In the genomic region with DNA sequence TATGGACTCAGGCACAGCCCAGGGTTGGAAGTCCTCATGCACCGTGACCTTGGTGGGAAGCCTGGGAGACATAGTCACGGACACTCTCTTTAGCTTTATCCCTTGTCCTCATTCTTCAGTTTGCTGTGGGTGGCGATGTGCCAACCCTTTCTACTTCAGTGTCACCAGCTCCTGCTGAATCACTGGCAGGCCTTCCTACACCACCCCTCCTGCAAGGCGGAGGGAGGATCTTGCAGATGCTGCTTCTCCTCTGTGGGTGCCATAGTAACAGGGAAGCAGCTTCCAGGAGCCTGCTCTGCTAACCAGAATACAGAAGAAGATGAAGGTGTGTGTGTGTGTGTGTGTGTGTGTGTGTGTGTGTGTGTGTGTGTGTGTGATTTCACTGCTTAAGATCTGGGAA, we compare ENCODE assay signal across 9 mouse cellular contexts. TPM values are rescaled to one million over a fixed set of nuclear protein-coding genes. Genes with fewer than 3 reads are reported as not detected.
DNase-seq lines count a peak whose midpoint lies in the region; ATAC-seq and TF ChIP-seq lines count a peak whose summit lies in the region.
"Had no signal": no experiment of that assay in that cellular context is flagged by ENCODE, and none has a peak within 500 bp of the region (broad histone marks: within the 10 kb centered on the region; RNA-seq: fewer than 3 reads in every experiment).

No protein-coding gene starts in this region.

- peak overlapping the region; percentile 69 for H3K27ac ChIP-seq in forebrain, postnatal 0 days (ENCODE audit: low read depth, low read length)
- H3K27ac ChIP-seq in left cerebral cortex, adult 2 months: no peak overlapping the region; the same call in 1 of the 2 replicates
- H3K27ac ChIP-seq in heart, embryonic 11.5 days (ENCODE audit: low read depth, low read length): no peak overlapping the region
- H3K27ac ChIP-seq in heart, embryonic 12.5 days (ENCODE audit: poor library complexity, severe bottlenecking): no peak overlapping the region
- H3K27ac ChIP-seq: neural tube, embryonic 13.5 days had no signal

- H3K4me2 ChIP-seq in forebrain, postnatal 0 days (ENCODE audit: low read depth): no peak overlapping the region
- no peak overlapping the region for H3K4me2 ChIP-seq in heart, embryonic 11.5 days
- no peak overlapping the region for H3K4me2 ChIP-seq in heart, embryonic 12.5 days
- H3K4me2 ChIP-seq: neural tube, embryonic 13.5 days had no signal

- no peak overlapping the region for H3K4me3 ChIP-seq in forebrain, postnatal 0 days (ENCODE audit: low read depth, low read length)
- no peak overlapping the region for H3K4me3 ChIP-seq in left cerebral cortex, adult 2 months
- H3K4me3 ChIP-seq in heart, embryonic 11.5 days (ENCODE audit: low read depth, low read length): no peak overlapping the region
- H3K4me3 ChIP-seq in heart, embryonic 12.5 days: no peak overlapping the region
- H3K4me3 ChIP-seq: neural tube, embryonic 13.5 days had no signal

- peak; percentile 41 to 47 for DNase-seq in cerebellum, postnatal 10 days
- no peak for DNase-seq in cerebellum, adult 8-10 months
- peak; percentile 48 for DNase-seq in 3134 (ENCODE audit: extremely low read depth, insufficient read length, low spot score)
- DNase-seq in forebrain, postnatal 0 days: peak; percentile 62
- peak; percentile 76 to 82 for DNase-seq in left cerebral cortex, adult 2 months (ENCODE audit: extremely low spot score in 1 of 2, low spot score in 2 of 2)
- DNase-seq in kidney, adult 18-20 months: no peak

- 35% methylated on average over 4 of the region's 4 CpGs for WGBS in forebrain, postnatal 0 days
- WGBS in heart, embryonic 11.5 days (ENCODE audit: insufficient replicate concordance): 65% methylated on average over 4 of the region's 4 CpGs
- WGBS in heart, embryonic 12.5 days: 54% methylated on average over 4 of the region's 4 CpGs

- ATAC-seq in forebrain, postnatal 0 days: peak; percentile 89
- ATAC-seq in heart, embryonic 11.5 days (replicated peaks; ENCODE audit: insufficient number of reproducible peaks, low FRiP score, low TSS enrichment): no peak
- no peak for ATAC-seq in heart, embryonic 12.5 days (ENCODE audit: insufficient number of reproducible peaks, low FRiP score)

- no peaks in the 10 kb centered on the region for H3K9me3 ChIP-seq in forebrain, postnatal 0 days (ENCODE audit: low read length)
- no peaks in the 10 kb centered on the region for H3K9me3 ChIP-seq in heart, embryonic 11.5 days (replicated peaks; ENCODE audit: control insufficient read depth, low read length)
- H3K9me3 ChIP-seq in heart, embryonic 12.5 days (replicated peaks): no peaks in the 10 kb centered on the region
- H3K9me3 ChIP-seq: neural tube, embryonic 13.5 days had no signal

- H3K4me1 ChIP-seq in forebrain, postnatal 0 days (ENCODE audit: insufficient read depth): no peaks in the 10 kb centered on the region
- no peaks in the 10 kb centered on the region for H3K4me1 ChIP-seq in heart, embryonic 11.5 days (ENCODE audit: control insufficient read depth, insufficient read depth, low read length)
- H3K4me1 ChIP-seq in heart, embryonic 12.5 days (replicated peaks): peaks cover 5% of the 10 kb centered on the region; the same call in 1 of the 2 replicates
- H3K4me1 ChIP-seq: neural tube, embryonic 13.5 days had no signal

- intact Hi-C loops in left cerebral cortex, adult 2 months (cut with DNase I): no loop called here

- no peaks in the 10 kb centered on the region for H3K36me3 ChIP-seq in forebrain, postnatal 0 days (ENCODE audit: insufficient read depth)
- H3K36me3 ChIP-seq in heart, embryonic 11.5 days (ENCODE audit: control insufficient read depth, insufficient read depth, low read length): no peaks in the 10 kb centered on the region
- H3K36me3 ChIP-seq in heart, embryonic 12.5 days: no peaks in the 10 kb centered on the region
- H3K36me3 ChIP-seq: neural tube, embryonic 13.5 days had no signal

- H3K27me3 ChIP-seq in forebrain, postnatal 0 days (ENCODE audit: insufficient read depth, low read length): no peaks in the 10 kb centered on the region
- no peaks in the 10 kb centered on the region for H3K27me3 ChIP-seq in heart, embryonic 11.5 days (ENCODE audit: control insufficient read depth, insufficient read depth, low read length)
- H3K27me3 ChIP-seq in heart, embryonic 12.5 days (replicated peaks): 0 out of 2 replicates have a peak, but pooled peaks cover 12% of the 10 kb centered on the region
- H3K27me3 ChIP-seq: neural tube, embryonic 13.5 days had no signal

- no peak overlapping the region for H3K9ac ChIP-seq in forebrain, postnatal 0 days
- no peak overlapping the region for H3K9ac ChIP-seq in heart, embryonic 11.5 days (ENCODE audit: low read depth, low read length)
- H3K9ac ChIP-seq in heart, embryonic 12.5 days: no peak overlapping the region
- H3K9ac ChIP-seq: neural tube, embryonic 13.5 days had no signal

- TF ChIP-seq CTCF in forebrain, postnatal 0 days (IDR thresholded peaks at IDR 0.05; ENCODE audit: low read depth): no peak
- TF ChIP-seq CTCF in left cerebral cortex, adult 2 months (IDR thresholded peaks at IDR 0.05): no peak

RNA-seq across cellular contexts. Expression of a gene that starts 4.8 kb away (rescaled TPM):
- 171 and 186 TPM in 2 replicates for total RNA-seq in forebrain, postnatal 0 days (2014; rRNA removed)
- 163 and 180 TPM in 2 replicates for polyA plus RNA-seq in forebrain, postnatal 0 days (2015; fragmentation: Nextera tagmentation; extraction: Ambion mirVana)
- total RNA-seq in left cerebral cortex, adult 2 months (2021): 100 to 1,000 TPM; 232 TPM
- 118 and 151 TPM in 2 replicates for polyA plus RNA-seq in heart, embryonic 11.5 days (2014; fragmentation: Nextera tagmentation; extraction: Ambion mirVana)
- polyA plus RNA-seq in heart, embryonic 12.5 days (2016; fragmentation: Nextera tagmentation; extraction: Ambion mirVana): 144 and 145 TPM in 2 replicates

RNA-seq across cellular contexts. Expression of a gene that starts 30.9 kb away (rescaled TPM):
- total RNA-seq in forebrain, postnatal 0 days (2014; rRNA removed): 25.7 and 42.5 TPM in 2 replicates
- 40.4 and 45.2 TPM in 2 replicates for polyA plus RNA-seq in forebrain, postnatal 0 days (2015; fragmentation: Nextera tagmentation; extraction: Ambion mirVana)
- 10 to 100 TPM; 27.5 to 28.6 TPM for total RNA-seq in left cerebral cortex, adult 2 months (2021)
- polyA plus RNA-seq in heart, embryonic 11.5 days (2014; fragmentation: Nextera tagmentation; extraction: Ambion mirVana): 28.5 and 28.7 TPM in 2 replicates
- 25.4 and 27.8 TPM in 2 replicates for polyA plus RNA-seq in heart, embryonic 12.5 days (2016; fragmentation: Nextera tagmentation; extraction: Ambion mirVana)

RNA-seq across cellular contexts. Expression of a gene that starts 31.9 kb away (rescaled TPM):
- 244 and 321 TPM in 2 replicates for total RNA-seq in forebrain, postnatal 0 days (2014; rRNA removed)
- polyA plus RNA-seq in forebrain, postnatal 0 days (2015; fragmentation: Nextera tagmentation; extraction: Ambion mirVana): 684 and 687 TPM in 2 replicates
- total RNA-seq in left cerebral cortex, adult 2 months (2021): 100 to 1,000 TPM; 255 to 275 TPM
- polyA plus RNA-seq in heart, embryonic 11.5 days (2014; fragmentation: Nextera tagmentation; extraction: Ambion mirVana): 886 and 909 TPM in 2 replicates
- polyA plus RNA-seq in heart, embryonic 12.5 days (2016; fragmentation: Nextera tagmentation; extraction: Ambion mirVana): 767 and 777 TPM in 2 replicates

RNA-seq across cellular contexts. Expression of a gene that starts 44.2 kb away (rescaled TPM):
- total RNA-seq in forebrain, postnatal 0 days (2014; rRNA removed): 30.1 and 31.5 TPM in 2 replicates
- 28.2 and 28.5 TPM in 2 replicates for polyA plus RNA-seq in forebrain, postnatal 0 days (2015; fragmentation: Nextera tagmentation; extraction: Ambion mirVana)
- 10 to 100 TPM; 35.8 to 40.6 TPM for total RNA-seq in left cerebral cortex, adult 2 months (2021)
- 28.1 and 36.5 TPM in 2 replicates for polyA plus RNA-seq in heart, embryonic 11.5 days (2014; fragmentation: Nextera tagmentation; extraction: Ambion mirVana)
- polyA plus RNA-seq in heart, embryonic 12.5 days (2016; fragmentation: Nextera tagmentation; extraction: Ambion mirVana): 29.1 and 32.7 TPM in 2 replicates

RNA-seq across cellular contexts. Expression of a gene that starts 47.2 kb away (rescaled TPM):
- total RNA-seq in forebrain, postnatal 0 days (2014; rRNA removed): 1.7 and 4.7 TPM in 2 replicates
- 1.0 and 2.0 TPM in 2 replicates for polyA plus RNA-seq in forebrain, postnatal 0 days (2015; fragmentation: Nextera tagmentation; extraction: Ambion mirVana)
- total RNA-seq in left cerebral cortex, adult 2 months (2021): 1 to 10 TPM; 2.7 to 3.5 TPM
- polyA plus RNA-seq in heart, embryonic 11.5 days (2014; fragmentation: Nextera tagmentation; extraction: Ambion mirVana): 2.3 TPM in 2 replicates
- 1.9 and 4.8 TPM in 2 replicates for polyA plus RNA-seq in heart, embryonic 12.5 days (2016; fragmentation: Nextera tagmentation; extraction: Ambion mirVana)

Comparison
In these comparisons a context has a peak if more than half of its experiments do, and no peak if none do; other contexts are left out.
1. DNase-seq: peak in cerebellum, postnatal 10 days (2 of 2), 3134 (single experiment), forebrain, postnatal 0 days (single experiment) and left cerebral cortex, adult 2 months (2 of 2); none in cerebellum, adult 8-10 months (single experiment) and kidney, adult 18-20 months (single experiment).